Mouse (Mus musculus) cerebellum, adult 11-12 months (tissue): ENCODE measurements around the gene Gm5414.

Experiments used
- DNase-seq: peaks from one replicate; pipeline ENCODE4 v3.0.0; 2022

The Gm5414 gene

GRCm38 (mm10) chr15:101627884-101628283 lies at the start of gene Gm5414:
Gene Gm5414 (minus strand): TSS chr15:101628188.
- DNase-seq = no peak

DNA sequence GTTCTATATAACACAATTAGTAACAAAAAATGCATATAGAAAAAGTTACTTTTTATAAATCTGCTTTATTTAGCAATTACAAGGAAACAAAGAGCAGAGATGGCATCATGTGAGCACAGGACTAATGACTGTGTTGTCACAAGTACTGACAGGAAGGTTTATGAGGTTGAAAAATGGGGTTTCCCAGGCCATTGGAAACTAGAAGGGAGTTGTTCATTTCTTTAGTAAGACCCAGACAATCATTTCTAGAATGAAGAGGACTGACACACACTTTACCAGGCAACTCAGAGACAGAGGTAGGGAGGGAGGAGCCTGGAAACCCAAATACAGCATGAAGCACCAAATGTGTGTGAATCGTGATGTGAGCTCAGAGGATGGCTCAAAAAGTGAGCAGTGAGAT lies 48.0 kb upstream of the Gm5414 start:
- no peak for DNase-seq

DNA sequence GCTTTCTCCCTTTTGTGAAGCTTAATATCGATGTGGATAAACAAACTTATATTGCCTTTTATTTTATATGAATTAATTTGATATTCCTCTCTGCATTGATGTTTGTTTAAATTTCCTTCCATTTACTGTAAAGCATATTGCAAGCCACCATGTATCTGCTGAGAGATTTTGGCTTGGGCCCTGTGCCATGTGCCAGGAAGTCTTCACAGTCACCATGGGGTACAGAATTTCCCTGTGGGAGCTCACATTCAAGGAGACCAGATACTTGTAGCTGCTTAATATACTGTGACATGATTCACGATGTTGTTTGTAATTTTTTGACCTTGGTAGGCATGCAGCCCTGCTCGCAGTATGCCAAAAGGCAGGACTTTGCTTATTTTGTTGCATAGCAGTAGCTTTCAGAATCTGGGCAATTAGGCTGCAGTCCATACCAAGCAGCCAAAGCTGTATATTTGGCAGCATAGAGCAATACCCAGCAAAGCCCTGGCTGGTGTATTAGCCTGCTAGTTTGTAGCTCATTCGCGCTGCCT lies 24.8 kb upstream of the Gm5414 start:
- DNase-seq = peak; percentile 1

DNA sequence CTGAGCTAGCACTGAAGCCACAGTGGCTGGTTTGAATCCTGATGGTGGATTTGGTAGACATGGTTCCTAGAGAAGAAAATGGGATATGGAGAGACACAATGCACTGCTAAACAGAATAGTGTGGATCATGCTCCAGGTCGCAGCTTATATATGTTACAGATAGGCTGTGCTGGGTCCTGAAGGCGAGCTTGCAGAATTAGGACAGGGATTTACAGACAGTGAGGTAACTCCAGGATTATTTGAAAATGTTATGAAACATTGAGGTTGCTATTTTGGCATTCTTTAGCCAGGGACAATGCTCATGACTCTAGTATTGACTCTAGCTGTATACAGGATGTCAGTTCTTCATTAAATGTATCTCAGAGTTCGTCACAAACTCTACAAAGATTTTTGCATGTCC lies 19.3 kb upstream of the Gm5414 start, which contains the start of gene Gm5478:
Gene Gm5478, minus strand, starts transcription at position 101 of the 400 bp plus-strand sequence.
- DNase-seq = no peak

GRCm38 (mm10) chr15:101599123-101599522 lies 28.9 kb downstream of the Gm5414 start:
- no peak for DNase-seq

- DNase-seq = no peak
Measured at GRCm38 (mm10) chr15:101588216-101588615, 39.8 kb downstream of the Gm5414 start.

DNA sequence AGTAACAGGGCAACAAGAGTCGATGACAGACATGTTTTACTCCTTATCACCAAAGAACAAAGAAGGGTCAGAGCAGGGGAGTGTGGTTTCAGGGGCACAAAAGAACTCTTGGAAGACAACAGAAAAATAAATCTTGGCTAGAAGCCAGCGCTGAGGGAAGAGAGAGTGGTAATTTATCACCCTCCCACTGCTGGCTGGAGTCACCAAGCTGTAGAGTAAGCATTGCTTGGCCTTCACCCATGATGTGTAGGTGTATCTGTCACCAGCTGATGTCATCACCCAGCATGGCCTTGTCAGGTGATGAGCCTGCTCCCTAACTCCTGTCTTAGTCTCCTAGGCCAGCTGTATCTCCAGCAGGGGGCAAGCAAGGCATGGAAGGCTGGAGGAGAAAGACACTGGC lies 43.5 kb downstream of the Gm5414 start:
- DNase-seq = no peak

DNA sequence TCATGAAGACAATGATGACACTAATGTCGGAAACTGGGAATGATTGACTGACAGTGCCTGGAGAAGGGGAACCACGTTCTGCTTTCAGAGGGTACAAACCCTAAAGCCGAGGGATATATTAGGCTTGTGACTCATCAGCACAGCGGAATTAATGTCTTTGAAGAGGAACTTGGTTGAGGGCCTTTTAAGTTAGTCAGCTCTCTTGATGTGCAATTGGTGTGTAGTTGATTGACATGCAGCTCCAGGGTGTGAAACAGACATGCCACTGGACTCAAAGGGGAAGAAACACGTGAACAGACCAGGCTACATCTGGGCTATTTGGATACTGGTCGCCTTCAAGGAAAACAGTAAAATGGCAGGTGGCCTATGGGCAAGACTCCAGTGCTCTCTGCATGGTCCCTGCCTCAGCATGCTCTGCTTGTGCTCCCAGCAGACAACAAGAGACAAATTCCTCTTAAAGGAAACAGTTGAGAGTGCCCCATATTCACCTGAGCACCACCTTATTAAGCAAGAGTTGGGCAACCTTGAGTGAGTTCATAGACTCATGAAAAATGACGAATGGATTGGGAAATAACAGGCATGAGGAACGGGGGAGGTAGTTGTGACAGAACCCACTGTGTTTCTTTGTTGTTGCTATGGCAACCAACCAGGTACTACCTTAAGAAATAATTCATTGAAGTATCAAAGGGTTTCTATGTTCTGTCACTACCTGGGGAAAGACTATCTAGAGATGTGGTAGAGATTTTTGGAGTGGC lies 44.6 kb downstream of the Gm5414 start:
- no peak for DNase-seq

GRCm38 (mm10) chr15:101581701-101582100 lies 46.3 kb downstream of the Gm5414 start:
- DNase-seq = no peak

GRCm38 (mm10) chr15:101575506-101575905 lies 52.5 kb downstream of the Gm5414 start:
- DNase-seq = no peak
